In genomic region chr10:122854571-122854970, GRCm38 (mm10) we compare ENCODE assay signal across 28 mouse cellular contexts.
DNase-seq lines count a peak whose midpoint lies in the region; ATAC-seq and TF ChIP-seq lines count a peak whose summit lies in the region.
"Had no signal": no experiment of that assay in that cellular context is flagged by ENCODE, and none has a peak within 500 bp of the region (broad histone marks: within the 10 kb centered on the region; RNA-seq: fewer than 3 reads in every experiment).

No protein-coding gene starts in this region.

- peaks cover 44% of the 10 kb centered on the region for H3K4me1 ChIP-seq in heart, embryonic 10.5 days
- peaks cover 41% of the 10 kb centered on the region for H3K4me1 ChIP-seq in heart, embryonic 16.5 days (ENCODE audit: control insufficient read depth, insufficient read depth, low read length)
- peaks cover 20% of the 10 kb centered on the region; the same call in 1 of the 2 replicates for H3K4me1 ChIP-seq in lung, embryonic 14.5 days (ENCODE audit: insufficient read depth)
- H3K4me1 ChIP-seq: forebrain, embryonic 13.5 days had no signal

- peak overlapping the region; percentile 33 for H3K4me2 ChIP-seq in heart, embryonic 16.5 days (ENCODE audit: low read depth, low read length)
- no peak overlapping the region for H3K4me2 ChIP-seq in lung, embryonic 14.5 days
- H3K4me2 ChIP-seq: embryonic facial prominence, embryonic 12.5 days; forebrain, embryonic 13.5 days; intestine, embryonic 15.5 days; limb, embryonic 12.5 days; liver, embryonic 11.5 days; midbrain, embryonic 11.5 days; neural tube, embryonic 15.5 days had no signal

- 21% methylated on average over 6 of the region's 6 CpGs for WGBS in heart, embryonic 10.5 days
- WGBS in heart, embryonic 16.5 days: 15% methylated on average over 6 of the region's 6 CpGs
- WGBS in lung, embryonic 14.5 days: 34% methylated on average over 6 of the region's 6 CpGs

- H3K27me3 ChIP-seq in heart, embryonic 10.5 days (ENCODE audit: insufficient read depth, poor library complexity, severe bottlenecking): no peaks in the 10 kb centered on the region
- no peaks in the 10 kb centered on the region for H3K27me3 ChIP-seq in heart, embryonic 16.5 days (ENCODE audit: control insufficient read depth, insufficient read depth, low read length)
- H3K27me3 ChIP-seq in lung, embryonic 14.5 days (ENCODE audit: insufficient read depth, low read length): no peaks in the 10 kb centered on the region
- H3K27me3 ChIP-seq: embryonic facial prominence, embryonic 12.5 days; forebrain, embryonic 13.5 days; intestine, embryonic 15.5 days; limb, embryonic 12.5 days; neural tube, embryonic 15.5 days had no signal

- peak overlapping the region; percentile 77 for H3K27ac ChIP-seq in heart, embryonic 10.5 days
- H3K27ac ChIP-seq in heart, embryonic 16.5 days (ENCODE audit: low read length): peak overlapping the region; percentile 86
- peak overlapping the region; percentile 82 for H3K27ac ChIP-seq in lung, embryonic 14.5 days (ENCODE audit: low read depth)
- H3K27ac ChIP-seq: embryonic facial prominence, embryonic 12.5 days; forebrain, embryonic 13.5 days; hindbrain, embryonic 10.5 days; intestine, embryonic 15.5 days; layer of hippocampus, adult 2 months; limb, embryonic 12.5 days had no signal

- peak overlapping the region; percentile 27; the same call in 1 of the 2 replicates for H3K4me3 ChIP-seq in heart, embryonic 10.5 days
- no peak overlapping the region for H3K4me3 ChIP-seq in heart, embryonic 16.5 days (ENCODE audit: low read length)
- H3K4me3 ChIP-seq in lung, embryonic 14.5 days (ENCODE audit: low read depth, low read length): no peak overlapping the region
- H3K4me3 ChIP-seq: embryonic facial prominence, embryonic 12.5 days; forebrain, embryonic 13.5 days; hindbrain, embryonic 10.5 days; intestine, embryonic 15.5 days; layer of hippocampus, adult 2 months; limb, embryonic 12.5 days; neural tube, embryonic 15.5 days had no signal

- no peak for DNase-seq in heart, embryonic 10.5 days (ENCODE audit: low spot score)
- DNase-seq in heart, postnatal 36 days: no peak
- no peak for DNase-seq in heart, adult 8-10 months (ENCODE audit: low spot score)
- peak; percentile 71 for DNase-seq in lung, embryonic 14.5 days
- no peak for DNase-seq in lung, postnatal 4 days
- DNase-seq in heart, postnatal 4 days: peak; percentile 40
- DNase-seq in layer of hippocampus, adult 9-11 months: no peak
- DNase-seq: cerebellum, adult 18-20 months; cerebellum, postnatal 14 days; gastrocnemius, postnatal 36 days; kidney, adult 9 months; layer of hippocampus, postnatal 36 days; lung, adult 2 months; right cerebral cortex, adult 18-20 months; right cerebral cortex, postnatal 4 days; thymus, postnatal 14 days had no signal

- H3K9ac ChIP-seq in heart, embryonic 16.5 days (ENCODE audit: low read length): no peak overlapping the region
- no peak overlapping the region for H3K9ac ChIP-seq in lung, embryonic 14.5 days
- H3K9ac ChIP-seq: embryonic facial prominence, embryonic 12.5 days; forebrain, embryonic 13.5 days; intestine, embryonic 15.5 days; limb, embryonic 12.5 days; neural tube, embryonic 15.5 days had no signal

- ATAC-seq in heart, embryonic 16.5 days (replicated peaks; ENCODE audit: extremely low read depth, insufficient read depth, low FRiP score): peak; percentile 49
- ATAC-seq in lung, embryonic 14.5 days (ENCODE audit: insufficient read depth): no peak; the same call in 1 of the 2 replicates
- ATAC-seq: CD4-positive, CD25-positive, alpha-beta regulatory T cell, adult 4 months; forebrain, embryonic 13.5 days; hindbrain, embryonic 16.5 days; intestine, embryonic 15.5 days had no signal

- intact Hi-C loops in heart, postnatal 36 days (cut with DNase I): no loop called here

- no peaks in the 10 kb centered on the region for H3K36me3 ChIP-seq in heart, embryonic 10.5 days
- no peaks in the 10 kb centered on the region for H3K36me3 ChIP-seq in heart, embryonic 16.5 days (ENCODE audit: control insufficient read depth, insufficient read depth)
- H3K36me3 ChIP-seq in lung, embryonic 14.5 days (ENCODE audit: insufficient read depth): no peaks in the 10 kb centered on the region
- H3K36me3 ChIP-seq: embryonic facial prominence, embryonic 12.5 days; hindbrain, embryonic 10.5 days; intestine, embryonic 15.5 days; limb, embryonic 12.5 days; neural tube, embryonic 15.5 days had no signal

- no peak for TF ChIP-seq CTCF in lung, embryonic 14.5 days (IDR thresholded peaks at IDR 0.05; ENCODE audit: low read depth)

- no peaks in the 10 kb centered on the region for H3K9me3 ChIP-seq in heart, embryonic 10.5 days
- no peaks in the 10 kb centered on the region for H3K9me3 ChIP-seq in heart, embryonic 16.5 days (replicated peaks; ENCODE audit: control insufficient read depth, low read length)
- H3K9me3 ChIP-seq in lung, embryonic 14.5 days (ENCODE audit: low read depth, low read length): no peaks in the 10 kb centered on the region
- H3K9me3 ChIP-seq: embryonic facial prominence, embryonic 12.5 days; forebrain, embryonic 13.5 days; hindbrain, embryonic 10.5 days; intestine, embryonic 15.5 days; limb, embryonic 12.5 days; neural tube, embryonic 15.5 days had no signal

Comparison
In these comparisons a context has a peak if more than half of its experiments do, and no peak if none do; other contexts are left out.
1. DNase-seq: peak in lung, embryonic 14.5 days (single experiment) and heart, postnatal 4 days (single experiment); none in heart, embryonic 10.5 days (single experiment), heart, postnatal 36 days (0 of 2), heart, adult 8-10 months (single experiment), lung, postnatal 4 days (0 of 2) and layer of hippocampus, adult 9-11 months (single experiment).
2. Peak in every context shown above with its lines, with median percentiles within 50 percentile points of each other: H3K27ac ChIP-seq.